Mouse (Mus musculus): ENCODE measurements at regions not wholly inside any gene's neighbourhood (a gene's known extent, or its start where the extent isn't known, plus 50 kb on each side); places are given as distances from the start of the nearest gene placed in this dataset.

DNA sequence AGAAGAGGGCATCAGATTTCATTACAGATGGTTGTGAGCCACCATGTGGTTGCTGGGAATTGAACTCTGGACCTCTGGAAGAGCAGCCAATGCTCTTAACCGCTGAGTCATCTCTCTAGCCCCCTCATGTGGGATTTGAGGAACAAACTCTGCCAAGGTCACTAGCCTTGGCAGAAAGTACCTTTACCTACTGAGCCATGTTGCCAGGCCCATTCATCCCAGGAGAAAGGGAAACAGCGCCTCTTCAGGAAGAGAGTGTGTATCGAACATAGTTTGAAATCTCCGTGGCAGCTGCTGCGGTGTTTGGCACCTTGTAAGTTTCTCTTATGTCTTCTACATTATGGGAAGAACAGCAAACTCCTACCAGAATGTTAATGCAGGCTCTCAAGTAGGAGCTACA is 82.0 kb upstream of the Slc38a2 start:
- no peak overlapping the region for H3K27ac ChIP-seq
- H3K79me2 ChIP-seq (ENCODE audit: inconsistent target), result no peaks in the 10 kb centered on the region
- 89% methylated on average over 5 of the region's 5 CpGs for WGBS (ENCODE audit: missing documents)
- no peaks in the 10 kb centered on the region for H3K36me3 ChIP-seq (ENCODE audit: inconsistent target)
- no peak overlapping the region for H3K4me3 ChIP-seq (ENCODE audit: inconsistent target)

DNA sequence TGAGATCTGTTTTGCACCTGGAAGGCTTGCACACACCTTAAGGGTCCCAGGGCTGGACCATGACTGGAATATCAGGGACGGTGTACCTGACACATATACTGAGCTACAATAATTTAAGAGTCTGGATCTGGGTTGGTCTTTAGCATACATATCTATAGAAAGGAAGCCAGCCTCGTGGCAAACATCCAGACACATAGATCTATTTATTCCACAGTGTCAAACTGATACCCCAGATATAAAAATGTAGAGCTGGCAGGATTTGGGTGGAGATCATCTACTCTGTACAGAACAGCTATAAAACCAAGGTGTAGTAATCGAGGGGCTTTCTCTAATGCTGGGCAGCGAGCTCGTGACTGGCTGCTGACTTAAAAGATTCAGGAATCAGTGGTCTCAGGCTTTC is 81.1 kb upstream of the Slc38a2 start:
- H3K36me3 ChIP-seq (ENCODE audit: inconsistent target), result no peaks in the 10 kb centered on the region
- no peak overlapping the region for H3K4me3 ChIP-seq (ENCODE audit: inconsistent target)
- 87% methylated on average over 5 of the region's 5 CpGs for WGBS (ENCODE audit: missing documents)
- H3K79me2 ChIP-seq (ENCODE audit: inconsistent target), result no peaks in the 10 kb centered on the region
- H3K27ac ChIP-seq, result no peak overlapping the region

DNA sequence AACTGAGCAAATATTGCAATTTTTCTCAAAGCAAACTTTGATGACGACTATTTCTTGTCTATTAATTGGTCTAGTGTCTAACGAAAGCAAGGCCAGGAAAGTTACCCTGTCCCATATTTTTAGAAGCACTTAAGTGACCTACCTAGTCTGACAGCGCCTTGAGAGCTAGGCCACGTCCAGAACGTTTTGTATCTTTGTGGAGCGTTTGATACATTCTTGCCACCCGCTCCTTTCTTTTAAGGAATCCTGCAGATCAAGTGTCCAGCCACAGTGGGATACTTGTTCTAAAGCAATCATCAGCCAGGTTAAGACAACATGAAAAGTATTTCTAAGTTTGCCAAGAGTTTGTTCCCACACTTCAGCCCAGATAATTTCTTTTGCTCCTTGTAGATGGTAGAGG is 79.8 kb upstream of the Slc38a2 start:
- Histone ChIP-seq H3K4me3 (ENCODE audit: inconsistent target) (no peak overlapping the region), H3K36me3 (ENCODE audit: inconsistent target) (no peaks in the 10 kb centered on the region), H3K27ac (no peak overlapping the region), H3K79me2 (ENCODE audit: inconsistent target) (no peaks in the 10 kb centered on the region)
- WGBS (ENCODE audit: missing documents), result over 99% methylated on average over 7 of the region's 7 CpGs

DNA sequence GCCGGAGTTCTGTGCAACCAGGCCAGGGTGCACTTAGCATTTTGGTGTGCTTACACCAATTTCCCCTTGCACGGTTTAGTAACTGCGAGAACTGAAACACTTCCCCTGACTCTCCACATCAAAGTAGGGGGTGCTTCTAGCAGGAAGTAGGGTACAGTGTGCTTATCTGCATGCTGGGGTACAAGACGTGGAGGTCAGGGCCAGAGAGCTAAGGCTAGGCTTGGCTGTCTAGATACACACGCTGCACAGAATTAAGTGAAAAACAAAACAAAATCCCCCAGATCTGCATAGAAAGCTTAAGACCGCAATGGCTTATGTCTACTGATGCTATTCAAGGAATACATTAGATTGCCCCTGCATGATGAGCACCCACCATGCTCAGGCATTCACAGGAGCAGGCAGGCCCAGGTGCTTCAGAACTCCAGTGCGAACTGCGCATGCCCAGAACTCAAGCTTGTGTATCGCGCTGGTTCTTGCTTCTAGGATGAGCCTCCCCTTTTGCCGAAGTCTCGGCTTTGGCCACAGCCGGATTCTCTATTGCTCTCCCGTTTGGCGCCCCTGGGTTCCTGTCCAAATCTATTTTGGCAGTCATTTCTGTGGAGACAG is 78.9 kb upstream of the Slc38a2 start:
- Histone ChIP-seq H3K36me3 (ENCODE audit: inconsistent target) (no peaks in the 10 kb centered on the region), H3K27ac (no peak overlapping the region), H3K79me2 (ENCODE audit: inconsistent target) (no peaks in the 10 kb centered on the region), H3K4me3 (ENCODE audit: inconsistent target) (no peak overlapping the region)
- 61% methylated on average over 15 of the region's 15 CpGs for WGBS (ENCODE audit: missing documents)

DNA sequence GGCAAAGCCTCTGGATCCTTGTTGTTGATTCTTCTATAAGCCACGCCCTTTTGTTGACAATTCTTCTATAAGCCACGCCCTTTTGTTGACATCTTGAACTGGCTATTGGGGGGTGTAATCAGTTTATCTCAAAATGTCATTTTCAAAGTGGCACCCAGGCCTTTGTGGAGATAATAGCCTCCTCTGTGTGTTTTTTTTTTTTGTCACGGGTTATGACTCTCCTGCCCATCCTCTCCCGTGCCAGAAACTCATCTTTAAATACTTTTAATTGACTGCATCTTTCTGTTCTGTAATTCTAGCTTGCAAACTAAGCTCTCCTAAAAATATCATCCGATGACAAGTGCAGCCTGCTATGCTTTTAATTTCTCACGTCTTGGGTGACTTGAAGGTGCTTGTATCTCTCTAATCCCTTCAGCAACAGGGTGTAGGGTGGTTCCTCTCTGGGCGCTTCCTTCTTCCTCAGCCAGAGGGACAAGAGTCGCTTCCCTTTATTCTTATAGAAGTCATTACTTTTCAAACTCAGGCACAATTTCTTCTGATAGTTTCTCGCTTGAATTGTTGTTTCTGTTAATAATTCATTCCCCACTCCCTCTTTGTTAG is 77.0 kb upstream of the Slc38a2 start:
- WGBS (ENCODE audit: missing documents), result 51% methylated on average over 9 of the region's 9 CpGs

DNA sequence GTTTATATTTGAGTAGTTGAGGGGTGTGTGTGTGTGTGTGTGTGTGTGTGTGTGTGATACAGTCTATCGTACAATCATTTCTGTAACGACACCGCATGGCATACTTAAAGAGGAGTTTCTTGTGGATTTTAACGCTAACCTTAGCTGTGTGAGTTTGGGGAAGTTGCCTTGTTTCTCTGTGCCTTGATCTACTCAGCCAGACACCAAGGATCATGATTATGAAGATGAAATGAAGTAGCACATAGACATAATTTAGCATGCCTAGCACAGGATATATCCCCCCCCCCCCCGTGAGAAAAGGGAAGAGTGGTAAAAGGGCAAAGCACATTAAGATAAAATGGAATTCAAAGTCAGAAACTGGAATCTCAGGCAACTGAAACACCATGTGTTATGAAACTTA is 75.6 kb upstream of the Slc38a2 start:
- Histone ChIP-seq H3K4me3 (ENCODE audit: inconsistent target) (no peak overlapping the region), H3K36me3 (ENCODE audit: inconsistent target) (no peaks in the 10 kb centered on the region), H3K27ac (no peak overlapping the region), H3K79me2 (ENCODE audit: inconsistent target) (no peaks in the 10 kb centered on the region)
- WGBS (ENCODE audit: missing documents), result 71% methylated on average over 5 of the region's 5 CpGs

More for the DNA sequence above, 77.0 kb upstream of the Slc38a2 start:
- no peaks in the 10 kb centered on the region for H3K79me2 ChIP-seq (ENCODE audit: inconsistent target)
- H3K4me3 ChIP-seq (ENCODE audit: inconsistent target), result no peak overlapping the region
- no peak overlapping the region for H3K27ac ChIP-seq
- H3K36me3 ChIP-seq (ENCODE audit: inconsistent target), result no peaks in the 10 kb centered on the region

DNA sequence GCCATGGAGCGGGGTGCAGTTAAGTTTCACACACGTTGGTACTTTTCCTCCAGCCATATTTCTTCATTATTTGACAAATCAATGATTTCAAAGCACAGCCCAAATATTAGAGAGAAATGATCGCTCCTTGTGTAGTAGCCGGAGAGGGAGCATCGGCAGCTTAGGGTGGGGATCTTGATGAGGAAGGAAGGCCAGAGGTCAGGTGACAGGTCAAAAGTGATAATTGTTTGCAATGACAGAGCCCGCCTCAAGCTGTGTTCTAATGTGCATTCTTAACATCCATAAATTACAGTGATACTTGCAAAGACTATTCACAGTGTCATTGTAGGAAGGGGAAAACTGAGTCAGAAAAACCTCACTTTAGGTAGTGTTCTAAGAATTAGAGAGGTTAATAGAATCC is 75.1 kb upstream of the Slc38a2 start:
- Histone ChIP-seq H3K27ac (no peak overlapping the region), H3K4me3 (ENCODE audit: inconsistent target) (no peak overlapping the region), H3K36me3 (ENCODE audit: inconsistent target) (no peaks in the 10 kb centered on the region), H3K79me2 (ENCODE audit: inconsistent target) (no peaks in the 10 kb centered on the region)
- 86% methylated on average over 6 of the region's 6 CpGs for WGBS (ENCODE audit: missing documents)

DNA sequence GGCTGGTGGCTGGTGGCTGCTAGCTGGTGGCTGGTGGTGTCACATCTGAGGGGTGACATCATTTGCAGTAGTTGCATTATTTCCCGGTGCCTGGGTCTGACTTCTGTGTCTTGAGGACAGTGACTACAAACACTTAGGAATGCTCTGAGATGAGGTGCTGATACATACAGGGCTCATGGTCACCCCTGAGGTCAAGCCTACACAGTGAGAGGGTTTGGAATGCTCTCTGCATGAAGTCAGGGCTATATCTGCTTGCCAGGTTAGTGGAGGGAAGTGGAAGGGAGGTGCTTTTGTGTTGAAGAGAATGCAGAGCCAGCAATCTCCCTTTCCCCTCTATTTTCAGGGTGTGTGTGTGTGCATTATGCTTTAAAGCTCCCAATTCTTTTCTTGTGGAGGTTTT is 74.1 kb upstream of the Slc38a2 start:
- Histone ChIP-seq H3K79me2 (ENCODE audit: inconsistent target) (no peaks in the 10 kb centered on the region), H3K36me3 (ENCODE audit: inconsistent target) (no peaks in the 10 kb centered on the region), H3K27ac (no peak overlapping the region), H3K4me3 (ENCODE audit: inconsistent target) (no peak overlapping the region)
- 43% methylated on average over 1 of the region's 1 CpGs for WGBS (ENCODE audit: missing documents)

DNA sequence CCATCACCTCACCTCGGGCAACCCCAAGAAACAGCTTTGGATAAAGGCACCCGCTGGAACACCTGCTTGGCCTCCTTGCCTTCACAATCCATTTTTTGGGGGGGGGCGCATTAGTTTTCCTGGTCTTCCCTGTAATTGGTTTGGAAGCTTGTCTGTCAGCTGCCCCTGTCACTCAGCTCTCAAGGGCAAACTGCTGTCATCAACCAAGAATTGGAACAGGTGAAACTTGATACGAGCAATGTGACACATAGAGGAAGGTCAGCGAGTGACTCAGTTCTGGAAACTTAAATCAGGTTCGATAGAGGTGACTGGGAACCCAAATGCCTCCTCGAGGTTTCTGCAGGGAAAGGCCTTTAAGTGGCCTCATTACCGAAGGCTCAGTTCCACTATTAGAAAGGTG is 73.2 kb upstream of the Slc38a2 start:
- 91% methylated on average over 8 of the region's 8 CpGs for whole genome bisulfite sequencing (ENCODE audit: missing documents)
- H3K36me3 ChIP-seq (ENCODE audit: inconsistent target), result no peaks in the 10 kb centered on the region
- no peaks in the 10 kb centered on the region for H3K79me2 ChIP-seq (ENCODE audit: inconsistent target)
- H3K4me3 ChIP-seq (ENCODE audit: inconsistent target), result no peak overlapping the region
- no peak overlapping the region for H3K27ac ChIP-seq

DNA sequence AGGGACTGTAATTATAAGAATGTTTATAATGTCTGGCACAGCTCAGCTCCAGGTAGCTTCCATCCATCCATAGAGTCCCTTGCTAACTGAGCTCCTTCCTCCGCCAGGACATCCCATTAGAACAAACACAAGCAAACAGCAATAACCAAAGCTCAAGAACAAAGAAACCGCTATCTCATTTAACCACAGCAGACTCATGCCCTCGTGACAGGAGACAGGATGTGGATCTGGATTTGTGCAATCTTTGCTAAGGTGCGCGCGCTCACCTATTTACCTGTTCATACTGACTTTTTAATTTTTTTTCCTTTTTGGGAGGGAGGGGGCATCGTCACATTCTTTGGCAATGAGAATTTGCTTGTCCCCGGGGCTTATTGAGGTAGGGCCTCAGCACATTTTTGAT is 71.3 kb upstream of the Slc38a2 start:
- H3K79me2 ChIP-seq (ENCODE audit: inconsistent target), result no peaks in the 10 kb centered on the region
- no peak overlapping the region for H3K27ac ChIP-seq
- no peak overlapping the region for H3K4me3 ChIP-seq (ENCODE audit: inconsistent target)
- no peaks in the 10 kb centered on the region for H3K36me3 ChIP-seq (ENCODE audit: inconsistent target)
- 84% methylated on average over 8 of the region's 8 CpGs for WGBS (ENCODE audit: missing documents)

DNA sequence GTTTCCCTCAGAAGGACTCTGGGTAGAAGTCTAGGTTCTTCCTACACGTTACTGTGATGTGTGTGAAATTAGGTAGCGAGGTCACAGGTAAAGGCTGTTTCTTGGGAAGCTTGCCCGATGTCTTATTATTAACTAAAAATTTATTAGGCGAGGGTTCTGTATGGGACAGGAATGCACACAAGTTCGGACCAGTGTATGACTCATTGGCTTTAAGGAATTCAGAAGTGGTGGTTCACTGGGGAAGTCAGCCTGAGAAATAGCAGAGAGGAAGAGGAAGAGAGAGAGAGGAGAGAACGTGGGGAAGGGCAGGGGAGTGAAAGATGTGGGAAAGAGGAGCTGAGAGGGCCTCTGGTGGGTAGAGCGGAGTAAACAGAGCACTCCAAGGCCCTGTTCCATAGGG is 70.8 kb upstream of the Slc38a2 start:
- H3K4me3 ChIP-seq (ENCODE audit: inconsistent target), result no peak overlapping the region
- 60% methylated on average over 7 of the region's 7 CpGs for WGBS (ENCODE audit: missing documents)
- H3K79me2 ChIP-seq (ENCODE audit: inconsistent target), result no peaks in the 10 kb centered on the region
- H3K27ac ChIP-seq, result no peak overlapping the region
- H3K36me3 ChIP-seq (ENCODE audit: inconsistent target), result no peaks in the 10 kb centered on the region

DNA sequence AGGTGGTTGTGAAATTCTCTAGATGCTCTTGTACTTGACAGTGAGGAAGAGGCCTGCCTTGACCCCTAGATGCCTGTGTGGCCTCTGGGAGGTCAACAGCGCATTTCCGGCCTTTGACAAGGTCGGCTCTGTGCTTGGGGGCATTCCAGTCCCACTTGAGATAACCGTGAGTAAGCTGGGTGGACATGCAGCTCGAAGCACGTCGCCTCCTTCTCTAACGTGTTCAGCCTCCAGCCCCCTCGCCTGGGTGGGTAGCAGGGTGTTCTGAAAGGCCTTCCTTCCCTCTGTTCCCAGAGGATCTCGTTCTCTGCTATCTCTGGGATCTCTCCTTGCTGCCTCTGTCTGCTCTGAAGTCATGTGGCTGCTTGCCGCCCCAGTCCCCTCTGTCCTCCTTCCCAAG is 70.2 kb upstream of the Slc38a2 start:
- WGBS (ENCODE audit: missing documents), result 95% methylated on average over 8 of the region's 11 CpGs
- H3K4me3 ChIP-seq (ENCODE audit: inconsistent target), result no peak overlapping the region
- no peak overlapping the region for H3K27ac ChIP-seq
- no peaks in the 10 kb centered on the region for H3K79me2 ChIP-seq (ENCODE audit: inconsistent target)
- no peaks in the 10 kb centered on the region for H3K36me3 ChIP-seq (ENCODE audit: inconsistent target)

DNA sequence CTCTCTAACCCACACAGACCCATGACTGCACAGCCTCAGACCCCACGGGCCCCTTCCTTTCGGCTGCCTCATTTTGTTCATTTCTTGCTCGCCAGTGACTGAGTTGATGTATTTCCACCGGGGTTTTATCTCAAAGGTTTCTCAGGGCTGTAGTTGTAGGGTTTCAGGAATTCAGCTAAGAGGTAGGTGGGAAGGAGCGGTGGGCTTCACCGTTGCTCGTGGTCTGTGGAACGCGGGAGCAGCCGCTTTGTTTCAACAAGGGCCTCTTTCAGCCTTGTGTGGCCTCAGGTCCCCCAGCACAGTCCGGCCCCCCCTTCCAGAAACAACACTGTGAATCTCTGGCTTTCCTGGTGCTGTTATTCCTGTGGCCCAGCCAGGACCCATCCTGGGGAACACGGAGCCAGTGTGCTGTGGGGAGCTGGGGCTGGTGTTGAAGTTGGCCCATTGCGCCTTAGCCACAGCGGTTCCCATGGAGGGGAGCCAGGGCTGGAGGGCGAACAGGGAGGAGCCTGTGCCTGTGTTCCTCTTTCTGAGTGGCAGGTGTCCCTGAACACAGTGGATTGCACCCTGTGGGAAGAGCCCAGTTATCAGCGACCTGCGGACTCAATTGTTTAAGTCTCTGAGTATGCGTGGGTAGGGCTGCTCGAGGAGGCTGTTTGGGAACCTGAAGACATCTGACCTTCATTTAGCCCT is 68.9 kb upstream of the Slc38a2 start:
- Histone ChIP-seq H3K79me2 (ENCODE audit: inconsistent target) (no peaks in the 10 kb centered on the region), H3K4me3 (ENCODE audit: inconsistent target) (no peak overlapping the region), H3K27ac (no peak overlapping the region), H3K36me3 (ENCODE audit: inconsistent target) (no peaks in the 10 kb centered on the region)
- 59% methylated on average over 19 of the region's 19 CpGs for WGBS (ENCODE audit: missing documents)

DNA sequence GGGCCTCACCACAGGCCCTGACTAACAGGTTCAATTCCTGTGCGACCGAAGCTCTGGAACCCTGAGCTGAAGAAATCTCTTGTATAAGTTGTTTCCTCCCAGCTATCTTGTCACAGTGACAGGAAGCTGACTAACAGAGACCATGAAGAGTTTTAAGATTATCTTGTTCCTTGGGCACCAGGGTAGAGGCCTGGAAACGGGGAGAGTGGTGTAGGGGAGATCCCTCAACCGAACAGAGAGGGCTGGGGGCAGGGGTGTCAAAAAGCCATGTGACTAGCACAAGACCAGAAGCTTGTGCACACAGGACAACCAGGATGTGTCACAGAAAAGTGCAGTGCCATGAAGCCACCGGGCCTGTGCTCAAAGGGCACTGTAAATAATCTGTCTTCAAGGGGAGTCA is 67.7 kb upstream of the Slc38a2 start:
- 82% methylated on average over 5 of the region's 5 CpGs for WGBS (ENCODE audit: missing documents)
- H3K36me3 ChIP-seq (ENCODE audit: inconsistent target), result no peaks in the 10 kb centered on the region
- H3K4me3 ChIP-seq (ENCODE audit: inconsistent target), result no peak overlapping the region
- H3K27ac ChIP-seq, result no peak overlapping the region
- no peaks in the 10 kb centered on the region for H3K79me2 ChIP-seq (ENCODE audit: inconsistent target)

DNA sequence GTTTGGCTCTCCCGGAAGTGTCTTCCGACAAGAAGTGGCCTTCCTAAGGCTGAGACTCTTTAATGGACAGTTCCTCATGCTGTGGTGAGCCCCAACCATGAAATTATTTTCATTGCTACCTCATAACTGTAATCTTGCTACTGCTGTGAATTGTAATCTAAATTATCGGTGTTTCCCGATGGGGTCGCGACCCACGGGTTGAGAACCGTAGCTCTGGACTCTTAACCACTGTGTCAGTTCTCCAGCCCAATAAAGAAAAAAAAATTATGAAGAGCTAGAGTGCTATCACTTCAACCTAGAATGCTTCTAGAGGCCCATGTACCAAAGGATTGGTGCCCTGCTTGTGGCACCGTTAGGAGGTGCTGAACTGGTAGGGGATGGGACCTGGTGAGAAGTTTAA is 66.7 kb upstream of the Slc38a2 start:
- H3K4me3 ChIP-seq (ENCODE audit: inconsistent target), result no peak overlapping the region
- no peak overlapping the region for H3K27ac ChIP-seq
- whole genome bisulfite sequencing (ENCODE audit: missing documents), result 95% methylated on average over 9 of the region's 9 CpGs
- H3K79me2 ChIP-seq (ENCODE audit: inconsistent target), result no peaks in the 10 kb centered on the region
- no peaks in the 10 kb centered on the region for H3K36me3 ChIP-seq (ENCODE audit: inconsistent target)
